Mouse (Mus musculus): ENCODE results near the gene Cacna1e.

- TF ChIP-seq CTCF (IDR thresholded peaks at IDR 0.05; ENCODE audit: borderline replicate concordance, insufficient read depth, low read depth, low read length) (no peak), POLR2A (IDR thresholded peaks at IDR 0.05; ENCODE audit: borderline replicate concordance, insufficient read depth, low read length) (no peak)
Measured at GRCm38 (mm10) chr1:154798771-154799170, 85.5 kb downstream of the Cacna1e start.
